Mouse (Mus musculus) forebrain, embryonic 16.5 days (tissue): ENCODE results near the gene Noa1. TPM values are rescaled to one million over a fixed set of nuclear protein-coding genes. Genes with fewer than 3 reads are reported as not detected.

Source experiments
- ATAC-seq: fragments of 200-750 bp; cut with Nextera tagmentation; 2 replicates; pipeline ENCODE4 v1.8.0; 2017; ENCODE audit warnings: mild to moderate bottlenecking, moderate library complexity
- H3K27ac ChIP-seq: fragments of 300-500 bp; sonication (generic); 2 replicates; pipeline ENCODE4 v1.5.1; 2014; ENCODE audit warnings: low read length, control low read depth
- H3K27me3 ChIP-seq: fragments of 300-500 bp; sonication (generic); replicated peaks from 2 replicates; pipeline ENCODE4 v1.6.1; 2014; ENCODE audit warnings: low read length; ENCODE audit not compliant: control insufficient read depth, insufficient read depth
- H3K36me3 ChIP-seq: fragments of 300-500 bp; sonication (generic); 2 replicates; pipeline ENCODE4 v1.6.1; 2014; ENCODE audit not compliant: control insufficient read depth, insufficient read depth
- H3K4me1 ChIP-seq: fragments of 300-500 bp; sonication (generic); replicated peaks from 2 replicates; pipeline ENCODE4 v1.6.1; 2014; ENCODE audit warnings: low read length; ENCODE audit not compliant: control insufficient read depth, insufficient read depth
- H3K4me2 ChIP-seq: fragments of 300-500 bp; sonication (generic); 2 replicates; pipeline ENCODE4 v1.6.1; 2014; ENCODE audit warnings: mild to moderate bottlenecking, low read length, control low read depth
- H3K4me3 ChIP-seq: fragments of 300-500 bp; sonication (generic); replicated peaks from 2 replicates; pipeline ENCODE4 v1.5.1; 2014; ENCODE audit warnings: mild to moderate bottlenecking, low read length, control low read depth
- H3K9ac ChIP-seq: fragments of 300-500 bp; sonication (generic); replicated peaks from 2 replicates; pipeline ENCODE4 v1.6.1; 2014; ENCODE audit warnings: low read depth, low read length, control low read depth
- H3K9me3 ChIP-seq: fragments of 300-500 bp; sonication (generic); 2 replicates; pipeline ENCODE4 v1.6.1; 2016; ENCODE audit warnings: low read length; ENCODE audit not compliant: control insufficient read depth
- WGBS: fragments of 180-500 bp; shearing (Covaris S2); extraction: QIAGEN DNeasy Blood & Tissue Kit; methylation state at CpG from one replicate; pipeline ENCODE4 v1.1.7; 2014; 5-methylcytosine and 5-hydroxymethylcytosine counted together
- polyA plus RNA-seq: library from polyadenylated mRNA; unstranded; fragments of >200 nt; fragmentation: Nextera tagmentation; extraction: Ambion mirVana; gene quantifications from 2 replicates; pipeline ENCODE4 v1.2.1, GENCODE M21; 2015

The Noa1 gene
- polyA plus RNA-seq, 1 experiment from 2014 or later = 41.0 TPM

GRCm38 (mm10) chr5:77340033-77340432 lies 30.1 kb upstream of the Noa1 start:
- Histone ChIP-seq H3K36me3 (peaks cover 53% of the 10 kb centered on the region), H3K4me1 (no peaks in the 10 kb centered on the region), H3K27me3 (no peaks in the 10 kb centered on the region), H3K4me3 (no peak overlapping the region), H3K9me3 (no peaks in the 10 kb centered on the region), H3K27ac (no peak overlapping the region), H3K9ac (no peak overlapping the region), H3K4me2 (no peak overlapping the region)
- no peak for ATAC-seq
- 92% methylated on average over 4 of the region's 4 CpGs for WGBS

GRCm38 (mm10) chr5:77330154-77330553 lies 20.3 kb upstream of the Noa1 start:
- WGBS = 75% methylated on average over 5 of the region's 5 CpGs
- peaks cover 58% of the 10 kb centered on the region for H3K36me3 ChIP-seq
- H3K4me2 ChIP-seq = no peak overlapping the region
- no peak overlapping the region for H3K4me3 ChIP-seq
- no peaks in the 10 kb centered on the region for H3K9me3 ChIP-seq
- H3K4me1 ChIP-seq = no peaks in the 10 kb centered on the region
- no peak for ATAC-seq
- H3K27ac ChIP-seq = no peak overlapping the region
- H3K9ac ChIP-seq = no peak overlapping the region
- no peaks in the 10 kb centered on the region for H3K27me3 ChIP-seq

- H3K4me3 ChIP-seq = no peak overlapping the region
- H3K9me3 ChIP-seq = no peaks in the 10 kb centered on the region
- H3K9ac ChIP-seq = no peak overlapping the region
- peaks cover 60% of the 10 kb centered on the region for H3K36me3 ChIP-seq
- H3K4me1 ChIP-seq = no peaks in the 10 kb centered on the region
- WGBS = 90% methylated on average over 1 of the region's 1 CpGs
- H3K27ac ChIP-seq = no peak overlapping the region
- no peak overlapping the region for H3K4me2 ChIP-seq
- no peak for ATAC-seq
- no peaks in the 10 kb centered on the region for H3K27me3 ChIP-seq
Measured at GRCm38 (mm10) chr5:77324936-77325335, 15.1 kb upstream of the Noa1 start.

- peaks cover 13% of the 10 kb centered on the region for H3K36me3 ChIP-seq
Measured at GRCm38 (mm10) chr5:77314986-77315385, 5.1 kb upstream of the Noa1 start.

DNA sequence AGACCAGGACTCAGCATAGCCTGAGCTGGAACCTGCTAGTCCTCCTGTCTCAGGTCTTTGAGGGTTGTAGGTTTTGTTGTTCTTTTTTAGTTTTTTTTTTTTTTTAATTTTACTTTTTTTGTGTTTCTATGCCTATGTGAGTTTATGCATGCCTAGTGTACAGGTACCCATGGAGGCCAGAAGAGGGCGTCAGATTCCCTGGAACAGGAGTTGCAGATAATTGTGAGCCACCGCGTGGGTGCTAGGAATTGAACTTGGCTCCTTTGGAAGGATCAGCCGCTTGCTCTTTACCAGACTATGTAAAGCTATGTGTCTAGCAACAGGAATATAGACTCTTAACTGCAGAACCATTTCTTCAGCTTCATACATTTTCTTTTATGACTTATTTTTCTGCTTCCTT lies 4.3 kb upstream of the Noa1 start:
- no peak for ATAC-seq
- Histone ChIP-seq H3K27ac (no peak overlapping the region), H3K4me3 (no peak overlapping the region), H3K4me1 (peaks cover 9% of the 10 kb centered on the region), H3K36me3 (peaks cover 13% of the 10 kb centered on the region), H3K4me2 (no peak overlapping the region), H3K9ac (no peak overlapping the region), H3K27me3 (no peaks in the 10 kb centered on the region), H3K9me3 (no peaks in the 10 kb centered on the region)
- 94% methylated on average over 4 of the region's 4 CpGs for WGBS

More at GRCm38 (mm10) chr5:77314986-77315385, 5.1 kb upstream of the Noa1 start:
- Histone ChIP-seq H3K4me2 (no peak overlapping the region), H3K27ac (no peak overlapping the region), H3K9ac (no peak overlapping the region), H3K4me3 (no peak overlapping the region), H3K9me3 (no peaks in the 10 kb centered on the region), H3K4me1 (peaks cover 9% of the 10 kb centered on the region), H3K27me3 (no peaks in the 10 kb centered on the region)
- WGBS = 94% methylated on average over 6 of the region's 6 CpGs
- ATAC-seq = no peak

- Histone ChIP-seq H3K9ac (peak overlapping the region; percentile 88), H3K9me3 (no peaks in the 10 kb centered on the region)
- peak; percentile 21 for ATAC-seq
Measured at GRCm38 (mm10) chr5:77309051-77309906, 605 bp downstream of the Noa1 start.

GRCm38 (mm10) chr5:77307821-77308553 lies 1.9 kb downstream of the Noa1 start:
- Histone ChIP-seq H3K4me2 (peak overlapping the region; percentile 97), H3K9ac (peak overlapping the region; percentile 32), H3K27ac (no peak overlapping the region), H3K4me1 (peaks cover 23% of the 10 kb centered on the region), H3K9me3 (no peaks in the 10 kb centered on the region), H3K36me3 (peaks cover 5% of the 10 kb centered on the region; the same call in 1 of the 2 replicates), H3K27me3 (no peaks in the 10 kb centered on the region), H3K4me3 (peak overlapping the region; percentile 88)
- 74% methylated on average over 5 of the region's 5 CpGs for WGBS
- no peak for ATAC-seq

More at GRCm38 (mm10) chr5:77309051-77309906, 605 bp downstream of the Noa1 start:
- H3K36me3 ChIP-seq = peaks cover 5% of the 10 kb centered on the region; the same call in 1 of the 2 replicates
- under 1% methylated on average over 75 of the region's 76 CpGs for WGBS
- H3K4me1 ChIP-seq = peaks cover 23% of the 10 kb centered on the region
- H3K4me3 ChIP-seq = peak overlapping the region; percentile 88
- H3K4me2 ChIP-seq = peak overlapping the region; percentile 97
- H3K27me3 ChIP-seq = no peaks in the 10 kb centered on the region
- peak overlapping the region; percentile 96 for H3K27ac ChIP-seq

- Histone ChIP-seq H3K27me3 (no peaks in the 10 kb centered on the region), H3K9ac (no peak overlapping the region), H3K4me2 (no peak overlapping the region), H3K4me1 (no peaks in the 10 kb centered on the region), H3K4me3 (no peak overlapping the region), H3K36me3 (peaks cover 21% of the 10 kb centered on the region), H3K27ac (no peak overlapping the region), H3K9me3 (no peaks in the 10 kb centered on the region)
- ATAC-seq = no peak
- WGBS = 92% methylated on average over 6 of the region's 6 CpGs
Measured at GRCm38 (mm10) chr5:77301296-77301903, 8.5 kb downstream of the Noa1 start.

DNA sequence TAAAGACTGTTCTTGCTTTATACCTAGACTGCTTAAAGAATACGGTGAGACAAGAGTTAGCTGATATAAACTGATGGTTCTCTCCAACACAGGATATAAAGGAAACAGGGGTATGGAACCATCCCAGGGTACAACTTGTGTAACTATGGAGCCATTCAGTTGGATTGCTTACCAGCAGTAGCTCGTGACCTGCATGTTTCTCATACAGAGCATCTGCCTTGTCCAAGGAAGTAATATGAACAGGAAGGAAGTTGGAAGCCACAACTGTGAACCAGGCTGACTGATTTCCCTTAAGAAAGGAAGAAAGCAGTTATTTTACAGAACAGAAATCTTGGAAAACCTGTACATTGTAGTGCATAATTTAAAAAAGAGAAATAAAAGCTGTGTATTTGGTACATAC lies 10.4 kb downstream of the Noa1 start:
- WGBS = 90% methylated on average over 2 of the region's 2 CpGs
- no peaks in the 10 kb centered on the region for H3K4me1 ChIP-seq
- no peak overlapping the region for H3K9ac ChIP-seq
- no peak overlapping the region for H3K4me2 ChIP-seq
- H3K27me3 ChIP-seq = no peaks in the 10 kb centered on the region
- peaks cover 19% of the 10 kb centered on the region for H3K36me3 ChIP-seq
- no peak overlapping the region for H3K4me3 ChIP-seq
- H3K9me3 ChIP-seq = no peaks in the 10 kb centered on the region
- H3K27ac ChIP-seq = no peak overlapping the region
- no peak for ATAC-seq
